Mouse (Mus musculus) forebrain, embryonic 14.5 days (tissue): ENCODE results near the gene Malrd1. TPM values are rescaled to one million over a fixed set of nuclear protein-coding genes. Genes with fewer than 3 reads are reported as not detected.

ENCODE experiments used
- ATAC-seq: fragments of 200-750 bp; cut with Nextera tagmentation; 2 replicates; pipeline ENCODE4 v1.8.0; 2017; ENCODE audit warnings: mild to moderate bottlenecking, moderate library complexity
- DNase-seq: peaks from one replicate; pipeline ENCODE4 v3.0.0-alpha.2; 2015; ENCODE audit warnings: low spot score
- H3K27ac ChIP-seq: fragments of 300-500 bp; sonication (generic); 2 replicates; pipeline ENCODE4 v1.5.1; 2014; ENCODE audit warnings: low read depth, mild to moderate bottlenecking, control low read depth, low read length, moderate library complexity
- H3K27me3 ChIP-seq: fragments of 300-500 bp; sonication (generic); replicated peaks from 2 replicates; pipeline ENCODE4 v1.6.1; 2014; ENCODE audit warnings: low read length, control low read depth, mixed read lengths; ENCODE audit not compliant: control insufficient read depth, insufficient read depth
- H3K36me3 ChIP-seq: fragments of 300-500 bp; sonication (generic); 2 replicates; pipeline ENCODE4 v1.6.1; 2014; ENCODE audit warnings: low read length, control low read depth; ENCODE audit not compliant: control insufficient read depth, insufficient read depth
- H3K4me1 ChIP-seq: fragments of 300-500 bp; sonication (generic); 2 replicates; pipeline ENCODE4 v1.6.1; 2014; ENCODE audit warnings: antibody characterized with exemption, low read length, control low read depth; ENCODE audit not compliant: control insufficient read depth, insufficient read depth
- H3K4me2 ChIP-seq: fragments of 300-500 bp; sonication (generic); 2 replicates; pipeline ENCODE4 v1.6.1; 2014; ENCODE audit warnings: mild to moderate bottlenecking, control low read depth, low read length
- H3K4me3 ChIP-seq: fragments of 300-500 bp; sonication (generic); 2 replicates; pipeline ENCODE4 v1.5.1; 2014; ENCODE audit warnings: low read depth, low read length, control low read depth
- H3K9ac ChIP-seq: fragments of 300-500 bp; sonication (generic); 2 replicates; pipeline ENCODE4 v1.6.1; 2014; ENCODE audit warnings: mild to moderate bottlenecking, low read length, control low read depth, moderate library complexity
- H3K9me3 ChIP-seq: fragments of 300-500 bp; sonication (generic); replicated peaks from 2 replicates; pipeline ENCODE4 v1.6.1; 2016; ENCODE audit warnings: low read length, control low read depth, mixed read lengths; ENCODE audit not compliant: control insufficient read depth
- WGBS: fragments of 180-500 bp; shearing (Covaris S2); extraction: QIAGEN DNeasy Blood & Tissue Kit; methylation state at CpG from one replicate; pipeline ENCODE4 v1.1.7; 2014; 5-methylcytosine and 5-hydroxymethylcytosine counted together
- polyA plus RNA-seq: library from polyadenylated mRNA; unstranded; fragments of >200 nt; fragmentation: Nextera tagmentation; extraction: Ambion mirVana; gene quantifications from 2 replicates; pipeline ENCODE4 v1.2.1, GENCODE M21; 2014

Gene Malrd1
- polyA plus RNA-seq, 1 experiment from 2014 or later = 0.03 TPM

- H3K27ac ChIP-seq = no peak overlapping the region
- no peaks in the 10 kb centered on the region for H3K9me3 ChIP-seq
- ATAC-seq (no peak), DNase-seq (no peak)
- no peaks in the 10 kb centered on the region for H3K4me1 ChIP-seq
- no peaks in the 10 kb centered on the region for H3K27me3 ChIP-seq
- no peaks in the 10 kb centered on the region for H3K36me3 ChIP-seq
- H3K9ac ChIP-seq = no peak overlapping the region
- 83% methylated on average over 4 of the region's 4 CpGs for WGBS
- H3K4me3 ChIP-seq = no peak overlapping the region
- H3K4me2 ChIP-seq = no peak overlapping the region
These were observed 218.9 kb downstream of the Malrd1 start for GRCm38 (mm10) chr2:15744979-15745688.

GRCm38 (mm10) chr2:15784818-15785217 lies 258.5 kb downstream of the Malrd1 start:
- Histone ChIP-seq H3K36me3 (no peaks in the 10 kb centered on the region), H3K9me3 (no peaks in the 10 kb centered on the region), H3K4me2 (no peak overlapping the region), H3K27me3 (no peaks in the 10 kb centered on the region), H3K4me1 (no peaks in the 10 kb centered on the region), H3K9ac (no peak overlapping the region), H3K27ac (no peak overlapping the region), H3K4me3 (no peak overlapping the region)
- DNase-seq (no peak), ATAC-seq (no peak)
- WGBS = 93% methylated on average over 2 of the region's 2 CpGs

- H3K4me1 ChIP-seq = no peaks in the 10 kb centered on the region
- H3K4me2 ChIP-seq = no peak overlapping the region
- H3K9ac ChIP-seq = no peak overlapping the region
- no peak overlapping the region for H3K27ac ChIP-seq
- DNase-seq (no peak), ATAC-seq (no peak)
- no peak overlapping the region for H3K4me3 ChIP-seq
- 87% methylated on average over 1 of the region's 1 CpGs for WGBS
- no peaks in the 10 kb centered on the region for H3K9me3 ChIP-seq
- no peaks in the 10 kb centered on the region for H3K27me3 ChIP-seq
- H3K36me3 ChIP-seq = no peaks in the 10 kb centered on the region
These were observed 289.4 kb downstream of the Malrd1 start for GRCm38 (mm10) chr2:15815724-15816123.

GRCm38 (mm10) chr2:15869380-15869779 lies 343.1 kb downstream of the Malrd1 start:
- WGBS = 25% methylated on average over 7 of the region's 7 CpGs
- H3K4me3 ChIP-seq = no peak overlapping the region
- H3K4me2 ChIP-seq = no peak overlapping the region
- no peaks in the 10 kb centered on the region for H3K4me1 ChIP-seq
- no peak overlapping the region for H3K27ac ChIP-seq
- ATAC-seq (no peak), DNase-seq (no peak)
- H3K27me3 ChIP-seq = no peaks in the 10 kb centered on the region
- no peaks in the 10 kb centered on the region for H3K9me3 ChIP-seq
- no peaks in the 10 kb centered on the region for H3K36me3 ChIP-seq
- no peak overlapping the region for H3K9ac ChIP-seq

GRCm38 (mm10) chr2:15893418-15894120 lies 367.3 kb downstream of the Malrd1 start:
- H3K27ac ChIP-seq = no peak overlapping the region
- DNase-seq (no peak), ATAC-seq (no peak)
- H3K4me3 ChIP-seq = no peak overlapping the region
- no peak overlapping the region for H3K4me2 ChIP-seq
- WGBS = 93% methylated on average over 1 of the region's 1 CpGs
- H3K9ac ChIP-seq = no peak overlapping the region
- no peaks in the 10 kb centered on the region for H3K9me3 ChIP-seq
- H3K4me1 ChIP-seq = no peaks in the 10 kb centered on the region
- H3K27me3 ChIP-seq = no peaks in the 10 kb centered on the region
- no peaks in the 10 kb centered on the region for H3K36me3 ChIP-seq

- no peak overlapping the region for H3K4me3 ChIP-seq
- ATAC-seq (no peak), DNase-seq (no peak)
- no peaks in the 10 kb centered on the region for H3K36me3 ChIP-seq
- 13% methylated on average over 3 of the region's 3 CpGs for WGBS
- no peak overlapping the region for H3K4me2 ChIP-seq
- H3K9me3 ChIP-seq = no peaks in the 10 kb centered on the region
- H3K27me3 ChIP-seq = no peaks in the 10 kb centered on the region
- no peaks in the 10 kb centered on the region for H3K4me1 ChIP-seq
- no peak overlapping the region for H3K9ac ChIP-seq
- no peak overlapping the region for H3K27ac ChIP-seq
These were observed 399.2 kb downstream of the Malrd1 start for GRCm38 (mm10) chr2:15925432-15925831.

- H3K4me3 ChIP-seq = no peak overlapping the region
- ATAC-seq (no peak), DNase-seq (no peak)
- H3K27me3 ChIP-seq = no peaks in the 10 kb centered on the region
- no peaks in the 10 kb centered on the region for H3K4me1 ChIP-seq
- no peaks in the 10 kb centered on the region for H3K9me3 ChIP-seq
- no peak overlapping the region for H3K27ac ChIP-seq
- H3K4me2 ChIP-seq = no peak overlapping the region
- H3K36me3 ChIP-seq = no peaks in the 10 kb centered on the region
- 19% methylated on average over 1 of the region's 1 CpGs for WGBS
- no peak overlapping the region for H3K9ac ChIP-seq
These were observed 399.8 kb downstream of the Malrd1 start for GRCm38 (mm10) chr2:15926041-15926440.

- DNase-seq = peak; percentile 39
- Histone ChIP-seq H3K4me2 (no peak overlapping the region), H3K4me3 (no peak overlapping the region), H3K9ac (no peak overlapping the region), H3K4me1 (no peaks in the 10 kb centered on the region), H3K27me3 (no peaks in the 10 kb centered on the region), H3K27ac (no peak overlapping the region), H3K9me3 (no peaks in the 10 kb centered on the region), H3K36me3 (no peaks in the 10 kb centered on the region)
- 91% methylated on average over 1 of the region's 1 CpGs for WGBS
- no peak for ATAC-seq
These were observed 405.2 kb downstream of the Malrd1 start for GRCm38 (mm10) chr2:15931479-15931878.

GRCm38 (mm10) chr2:15931924-15932323 lies 405.6 kb downstream of the Malrd1 start:
- Histone ChIP-seq H3K27ac (no peak overlapping the region), H3K4me1 (no peaks in the 10 kb centered on the region), H3K4me2 (no peak overlapping the region), H3K9ac (no peak overlapping the region), H3K36me3 (no peaks in the 10 kb centered on the region), H3K9me3 (no peaks in the 10 kb centered on the region), H3K27me3 (no peaks in the 10 kb centered on the region), H3K4me3 (no peak overlapping the region)
- no peak for ATAC-seq
- peak; percentile 4 for DNase-seq
